Mouse (Mus musculus): ENCODE measurements around the gene Abhd15. TPM values are rescaled to one million over a fixed set of nuclear protein-coding genes. Genes with fewer than 3 reads are reported as not detected.

Gene Abhd15
- total and polyA plus RNA-seq, 3 experiments: 2.0 to 2.9 (median 2.4) TPM

- no peaks in the 10 kb centered on the region for H3K27me3 ChIP-seq (ENCODE audit: control insufficient read depth, insufficient read depth, low read length)
- no peak overlapping the region for H3K27ac ChIP-seq
- TF ChIP-seq CTCF (IDR thresholded peaks at IDR 0.05): no peak
- TF ChIP-seq EP300 (IDR thresholded peaks at IDR 0.05; ENCODE audit: insufficient read depth, low read depth, low read length): no peak
- TF ChIP-seq POLR2A (IDR thresholded peaks at IDR 0.05; ENCODE audit: insufficient read depth, low read depth, low read length): no peak
- no peak overlapping the region for H3K4me3 ChIP-seq
- no peak overlapping the region for H3K9ac ChIP-seq (ENCODE audit: low read depth, low read length)
- H3K79me2 ChIP-seq (replicated peaks; ENCODE audit: control insufficient read depth, insufficient read depth, low read length): no peaks in the 10 kb centered on the region
- 71% methylated on average over 4 of the region's 4 CpGs for WGBS
- peaks cover 11% of the 10 kb centered on the region for H3K4me1 ChIP-seq (ENCODE audit: control insufficient read depth, insufficient read depth, low read length)
- H3K36me3 ChIP-seq (ENCODE audit: control insufficient read depth, insufficient read depth, low read length): no peaks in the 10 kb centered on the region
- peak in 1 of 2 experiments; percentile 24 for DNase-seq
- intact Hi-C loops (cut with DNase I): loop anchor here (5.0 kb wide), 1 partner anchor 120 kb away; no protein-coding TSS in a partner anchor
Observed at GRCm38 (mm10) chr11:77507426-77507825, 7.5 kb upstream of the Abhd15 start.

GRCm38 (mm10) chr11:77508068-77509021 lies 6.6 kb upstream of the Abhd15 start:
- Histone ChIP-seq H3K79me2 (replicated peaks; ENCODE audit: control insufficient read depth, insufficient read depth, low read length) (no peaks in the 10 kb centered on the region), H3K27me3 (ENCODE audit: control insufficient read depth, insufficient read depth, low read length) (no peaks in the 10 kb centered on the region), H3K4me1 (ENCODE audit: control insufficient read depth, insufficient read depth, low read length) (peaks cover 8% of the 10 kb centered on the region), H3K4me3 (peak overlapping the region; percentile 49), H3K36me3 (ENCODE audit: control insufficient read depth, insufficient read depth, low read length) (no peaks in the 10 kb centered on the region), H3K27ac (peak overlapping the region; percentile 75), H3K9ac (ENCODE audit: low read depth, low read length) (peak overlapping the region; percentile 73)
- 22% methylated on average over 49 of the region's 49 CpGs for WGBS
- peak; percentile 88 to 91 for DNase-seq
- peak; percentile 58 for TF ChIP-seq POLR2A (IDR thresholded peaks at IDR 0.05; ENCODE audit: insufficient read depth, low read depth, low read length)
- peak; percentile 50; the same call in 1 of the 2 replicates for TF ChIP-seq EP300 (IDR thresholded peaks at IDR 0.05; ENCODE audit: insufficient read depth, low read depth, low read length)
- TF ChIP-seq CTCF (IDR thresholded peaks at IDR 0.05): peak; percentile 98; the same call in 1 of the 2 replicates
- intact Hi-C loops (cut with DNase I): loop anchor here (5.0 kb wide), 1 partner anchor 119 kb away; no protein-coding TSS in a partner anchor

GRCm38 (mm10) chr11:77511336-77511735 lies 3.6 kb upstream of the Abhd15 start:
- intact Hi-C loops (cut with DNase I): loop anchor here (5.0 kb wide), 1 partner anchor 176 kb away; the partner anchor contains the start of gene Nufip2
- Histone ChIP-seq H3K4me3 (no peak overlapping the region), H3K79me2 (replicated peaks; ENCODE audit: control insufficient read depth, insufficient read depth, low read length) (no peaks in the 10 kb centered on the region), H3K36me3 (ENCODE audit: control insufficient read depth, insufficient read depth, low read length) (no peaks in the 10 kb centered on the region), H3K4me1 (ENCODE audit: control insufficient read depth, insufficient read depth, low read length) (peaks cover 13% of the 10 kb centered on the region), H3K27ac (no peak overlapping the region), H3K9ac (ENCODE audit: low read depth, low read length) (no peak overlapping the region), H3K27me3 (ENCODE audit: control insufficient read depth, insufficient read depth, low read length) (no peaks in the 10 kb centered on the region)
- TF ChIP-seq CTCF (IDR thresholded peaks at IDR 0.05) (no peak), EP300 (IDR thresholded peaks at IDR 0.05; ENCODE audit: insufficient read depth, low read depth, low read length) (no peak), POLR2A (IDR thresholded peaks at IDR 0.05; ENCODE audit: insufficient read depth, low read depth, low read length) (no peak)
- DNase-seq: no peak
- WGBS: 75% methylated on average over 5 of the region's 5 CpGs

GRCm38 (mm10) chr11:77512891-77513810 lies 1.8 kb upstream of the Abhd15 start:
- Histone ChIP-seq H3K79me2 (replicated peaks; ENCODE audit: control insufficient read depth, insufficient read depth, low read length) (no peaks in the 10 kb centered on the region), H3K4me3 (peak overlapping the region; percentile 94), H3K4me1 (ENCODE audit: control insufficient read depth, insufficient read depth, low read length) (peaks cover 11% of the 10 kb centered on the region), H3K9ac (ENCODE audit: low read depth, low read length) (peak overlapping the region; percentile 81), H3K27me3 (ENCODE audit: control insufficient read depth, insufficient read depth, low read length) (no peaks in the 10 kb centered on the region), H3K27ac (peak overlapping the region; percentile 89), H3K36me3 (ENCODE audit: control insufficient read depth, insufficient read depth, low read length) (no peaks in the 10 kb centered on the region)
- under 1% methylated on average over 67 of the region's 84 CpGs for WGBS
- peak; percentile 96 for TF ChIP-seq POLR2A (IDR thresholded peaks at IDR 0.05; ENCODE audit: insufficient read depth, low read depth, low read length)
- no peak for TF ChIP-seq EP300 (IDR thresholded peaks at IDR 0.05; ENCODE audit: insufficient read depth, low read depth, low read length)
- TF ChIP-seq CTCF (IDR thresholded peaks at IDR 0.05): peak; percentile 30
- intact Hi-C loops (cut with DNase I): loop anchor here (1.0 to 5.0 kb wide), 2 partner anchors 22 to 174 kb away; partner anchors contain the start of gene Nufip2
- DNase-seq: peak; percentile 91 to 93

GRCm38 (mm10) chr11:77513811-77514170 lies 1.1 kb upstream of the Abhd15 start:
- H3K4me1 ChIP-seq (ENCODE audit: control insufficient read depth, insufficient read depth, low read length): peaks cover 13% of the 10 kb centered on the region
- no peak for DNase-seq
- no peaks in the 10 kb centered on the region for H3K27me3 ChIP-seq (ENCODE audit: control insufficient read depth, insufficient read depth, low read length)
- intact Hi-C loops (cut with DNase I): loop anchor here (1.0 to 5.0 kb wide), 2 partner anchors 22 to 174 kb away; partner anchors contain the start of gene Nufip2
- no peaks in the 10 kb centered on the region for H3K79me2 ChIP-seq (replicated peaks; ENCODE audit: control insufficient read depth, insufficient read depth, low read length)
- peak overlapping the region; percentile 81 for H3K9ac ChIP-seq (ENCODE audit: low read depth, low read length)
- WGBS: 7% methylated on average over 10 of the region's 10 CpGs
- H3K36me3 ChIP-seq (ENCODE audit: control insufficient read depth, insufficient read depth, low read length): no peaks in the 10 kb centered on the region
- TF ChIP-seq CTCF (IDR thresholded peaks at IDR 0.05) (no peak), POLR2A (IDR thresholded peaks at IDR 0.05; ENCODE audit: insufficient read depth, low read depth, low read length) (no peak), EP300 (IDR thresholded peaks at IDR 0.05; ENCODE audit: insufficient read depth, low read depth, low read length) (no peak)
- peak overlapping the region; percentile 71 for H3K4me3 ChIP-seq
- H3K27ac ChIP-seq: peak overlapping the region; percentile 89

Measured in heart, adult 2 months (tissue).